Mouse (Mus musculus) kidney, postnatal 0 days (tissue): ENCODE results near the gene Cbx1. TPM values are rescaled to one million over a fixed set of nuclear protein-coding genes. Genes with fewer than 3 reads are reported as not detected.
"Not testable (repeated sequence)": the region's sequence is repeated elsewhere in the genome, so short reads cannot be mapped to it uniquely, and the experiment has no call there.

ENCODE experiments used
- ATAC-seq: fragments of 200-750 bp; cut with Nextera tagmentation; replicated peaks from 2 replicates; pipeline ENCODE4 v1.8.0; 2017; ENCODE audit warnings: low read depth, moderate number of reproducible peaks, moderate TSS enrichment, moderate library complexity; ENCODE audit not compliant: low FRiP score
- DNase-seq: peaks from one replicate; pipeline ENCODE4 v3.0.0-alpha.2; 2016; ENCODE audit warnings: low spot score
- H3K27ac ChIP-seq: fragments of 300-500 bp; sonication (generic); 2 replicates; pipeline ENCODE4 v1.5.1; 2014; ENCODE audit warnings: mild to moderate bottlenecking
- H3K27me3 ChIP-seq: fragments of 300-500 bp; sonication (generic); 2 replicates; pipeline ENCODE4 v1.6.1; 2014; ENCODE audit warnings: low read length, mixed read lengths; ENCODE audit not compliant: insufficient read depth
- H3K36me3 ChIP-seq: fragments of 300-500 bp; sonication (generic); 2 replicates; pipeline ENCODE4 v1.6.1; 2014; ENCODE audit warnings: low read length, mixed read lengths; ENCODE audit not compliant: insufficient read depth
- H3K4me1 ChIP-seq: fragments of 300-500 bp; sonication (generic); replicated peaks from 2 replicates; pipeline ENCODE4 v1.6.1; 2014; ENCODE audit warnings: antibody characterized with exemption, low read length, mixed read lengths; ENCODE audit not compliant: insufficient read depth
- H3K4me2 ChIP-seq: fragments of 300-500 bp; sonication (generic); 2 replicates; pipeline ENCODE4 v1.6.1; 2014; ENCODE audit warnings: mild to moderate bottlenecking, low read length, moderate library complexity, mixed read lengths
- H3K4me3 ChIP-seq: fragments of 300-500 bp; sonication (generic); replicated peaks from 2 replicates; pipeline ENCODE4 v1.5.1; 2014; ENCODE audit warnings: low read depth, low read length
- H3K9ac ChIP-seq: fragments of 300-500 bp; sonication (generic); 2 replicates; pipeline ENCODE4 v1.6.1; 2014; ENCODE audit warnings: low read depth, low read length
- H3K9me3 ChIP-seq: fragments of 300-500 bp; sonication (generic); replicated peaks from 2 replicates; pipeline ENCODE4 v1.6.1; 2016; ENCODE audit warnings: low read length, inconsistent platforms, mixed read lengths
- CTCF ChIP-seq: IDR thresholded peaks from 2 replicates; pipeline ENCODE4 v1.5.1; 2016; ENCODE audit warnings: antibody characterized with exemption, low read depth, mild to moderate bottlenecking, moderate library complexity
- whole genome bisulfite sequencing: fragments of 180-500 bp; shearing (Covaris S2); extraction: QIAGEN DNeasy Blood & Tissue Kit; methylation state at CpG from one replicate; pipeline ENCODE4 v1.1.7; 2014; 5-methylcytosine and 5-hydroxymethylcytosine counted together
- polyA plus RNA-seq: library from polyadenylated mRNA; unstranded; fragments of >200 nt; fragmentation: Nextera tagmentation; extraction: Ambion mirVana; gene quantifications from 2 replicates; pipeline ENCODE4 v1.2.1, GENCODE M21; 2015

Gene Cbx1
- polyA plus RNA-seq, 1 experiment from 2014 or later: 101 TPM

DNA sequence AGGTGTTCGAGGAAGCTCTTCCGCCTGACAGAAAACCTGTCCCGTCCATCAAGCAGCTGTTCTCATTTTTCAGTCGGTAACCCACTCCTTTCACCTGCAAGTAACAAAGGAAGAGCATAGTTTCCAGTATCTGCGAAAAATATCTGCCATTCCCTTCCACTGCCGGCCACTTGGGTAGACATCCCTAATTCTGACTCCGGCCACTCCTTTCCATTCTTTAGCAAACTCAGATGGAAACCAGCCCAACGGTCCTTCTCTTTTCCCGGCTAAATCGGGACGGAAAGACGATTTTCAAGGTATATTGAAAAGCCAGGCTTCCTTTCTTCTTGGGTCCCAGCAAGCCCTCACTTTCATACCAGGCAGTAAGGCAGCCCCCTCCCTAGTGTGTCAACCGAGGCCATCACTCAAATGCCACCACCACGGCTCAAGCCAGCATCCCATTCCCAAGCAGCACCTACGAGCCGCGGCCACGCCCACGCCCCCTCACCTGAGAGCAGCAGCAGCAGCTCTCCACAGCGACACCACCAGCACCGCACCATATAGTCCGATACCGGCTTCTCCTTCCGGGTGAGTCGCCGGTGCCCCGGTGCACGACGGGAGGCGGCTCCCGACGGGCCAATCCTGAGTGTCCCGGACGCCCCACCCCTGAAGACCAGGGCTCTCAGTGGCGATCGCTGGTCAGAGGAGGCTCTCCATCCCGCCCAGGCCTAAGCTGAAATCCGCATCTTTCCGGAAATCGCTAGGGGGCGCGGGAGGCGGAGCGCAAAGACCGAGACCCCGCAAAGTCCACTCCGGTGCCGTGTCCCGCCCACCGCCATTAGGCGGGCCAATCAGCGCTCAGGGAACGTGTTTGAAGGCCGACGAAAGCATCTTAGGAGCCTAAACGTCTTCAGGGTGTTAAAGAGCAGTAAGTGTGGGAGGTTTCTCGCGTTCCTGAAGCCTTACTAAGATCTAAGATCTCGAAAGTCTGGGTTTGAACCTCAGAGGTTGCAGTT is 11.7 kb upstream of the Cbx1 start, which contains the start of gene Snx11:
Gene Snx11 (minus strand): TSS at position 592 of the 995 bp plus-strand sequence.
- peak within 1 kb of the TSS; percentile 64 for H3K4me3 ChIP-seq
- peak within 1 kb of the TSS; percentile 90 for H3K4me2 ChIP-seq
- peaks cover 11% of the 10 kb centered on the region; the same call in 1 of the 2 replicates for H3K36me3 ChIP-seq
- peak within 1 kb of the TSS; percentile 75 for H3K27ac ChIP-seq
- peak within 1 kb of the TSS; percentile 60 for H3K9ac ChIP-seq
- ATAC-seq (peak; percentile 100), DNase-seq (peak; percentile 99)
- no peaks in the 10 kb centered on the region for H3K9me3 ChIP-seq
- WGBS: 1% methylated on average over 59 of the region's 59 CpGs
- TF ChIP-seq CTCF: peak; percentile 84
- H3K4me1 ChIP-seq: peaks cover 7% of the 10 kb centered on the region
- no peaks in the 10 kb centered on the region for H3K27me3 ChIP-seq

DNA sequence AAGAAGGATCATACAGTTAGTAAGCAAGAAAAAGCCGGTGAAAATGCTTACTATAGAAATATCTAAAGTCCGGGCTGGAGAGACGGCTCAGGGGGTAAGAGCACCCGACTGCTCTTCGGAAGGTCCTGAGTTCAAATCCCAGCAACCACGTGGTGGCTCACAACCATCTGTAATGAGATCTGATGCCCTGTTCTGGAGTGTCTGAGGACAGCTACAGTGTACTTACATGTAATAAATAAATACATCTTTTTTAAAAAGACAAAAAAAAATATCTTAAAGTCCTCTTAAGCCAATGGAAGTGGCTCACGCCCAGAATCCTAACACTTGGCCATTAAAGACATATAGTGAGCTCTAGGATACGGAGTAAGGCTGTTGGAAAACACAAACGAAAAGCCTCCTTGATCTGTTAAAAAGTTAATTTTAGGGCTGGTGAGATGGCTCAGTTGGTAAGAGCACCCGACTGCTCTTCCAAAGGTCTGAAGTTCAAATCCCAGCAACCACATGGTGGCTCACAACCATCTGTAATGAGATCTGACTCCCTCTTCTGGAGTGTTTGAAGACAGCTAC is 10.8 kb upstream of the Cbx1 start:
- ATAC-seq, DNase-seq, H3K9me3 ChIP-seq, H3K36me3 ChIP-seq, H3K27me3 ChIP-seq, H3K4me1 ChIP-seq: not testable (repeated sequence)
- Histone ChIP-seq H3K4me2 (peak overlapping the region; percentile 90), H3K27ac (peak overlapping the region; percentile 72), H3K4me3 (peak overlapping the region; percentile 64; the same call in 1 of the 2 replicates), H3K9ac (peak overlapping the region; percentile 33; the same call in 1 of the 2 replicates)
- 68% methylated on average over 10 of the region's 10 CpGs for WGBS

DNA sequence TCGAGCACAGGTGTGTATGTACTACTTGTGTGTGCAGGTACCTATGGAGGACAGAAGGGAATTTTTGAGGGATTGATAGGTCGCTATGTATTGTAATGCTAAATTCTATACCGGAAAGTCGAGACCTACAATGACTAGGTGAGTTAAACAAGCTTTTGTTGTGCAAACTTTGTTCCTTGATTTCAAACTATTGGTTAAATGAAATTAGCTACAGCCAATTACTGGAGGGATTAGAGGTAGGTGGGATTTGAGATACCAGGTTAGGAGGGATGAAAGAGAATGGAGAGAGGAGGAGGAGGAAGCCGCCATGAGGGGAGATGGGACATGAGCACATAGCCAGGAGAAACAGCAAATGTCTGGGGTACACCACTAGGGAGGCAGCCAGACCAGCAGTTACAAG is 8.6 kb upstream of the Cbx1 start:
- Histone ChIP-seq H3K4me1 (peaks cover 7% of the 10 kb centered on the region), H3K4me3 (no peak overlapping the region), H3K36me3 (no peaks in the 10 kb centered on the region), H3K9me3 (no peaks in the 10 kb centered on the region), H3K4me2 (no peak overlapping the region), H3K27me3 (no peaks in the 10 kb centered on the region), H3K27ac (no peak overlapping the region), H3K9ac (no peak overlapping the region)
- WGBS: 75% methylated on average over 5 of the region's 5 CpGs
- ATAC-seq (no peak), DNase-seq (no peak)
- TF ChIP-seq CTCF: no peak

DNA sequence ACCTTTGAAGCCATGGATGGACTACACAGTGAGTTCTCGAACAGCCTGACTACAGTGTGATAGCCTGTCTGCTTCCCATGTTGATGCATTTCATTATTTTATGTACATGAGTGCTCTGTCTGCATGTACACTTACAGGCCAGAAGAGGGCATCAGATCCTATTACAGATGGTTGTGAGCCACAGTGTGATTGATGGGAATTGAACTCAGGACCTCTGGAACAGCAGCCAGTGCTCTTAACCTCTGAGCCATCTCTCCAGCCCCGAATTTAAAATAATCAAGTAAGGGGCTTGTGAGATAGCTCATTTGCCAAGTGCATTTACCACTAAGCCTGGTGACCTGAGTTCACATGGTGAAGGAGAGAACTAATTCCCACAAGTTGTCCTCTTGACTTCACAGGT is 7.5 kb upstream of the Cbx1 start:
- Histone ChIP-seq H3K4me1 (peaks cover 4% of the 10 kb centered on the region), H3K4me2 (no peak overlapping the region), H3K4me3 (no peak overlapping the region), H3K27me3 (no peaks in the 10 kb centered on the region), H3K9me3 (no peaks in the 10 kb centered on the region), H3K27ac (no peak overlapping the region), H3K36me3 (no peaks in the 10 kb centered on the region), H3K9ac (no peak overlapping the region)
- TF ChIP-seq CTCF: peak; percentile 65
- DNase-seq: no peak
- WGBS: 69% methylated on average over 2 of the region's 2 CpGs
- ATAC-seq: no peak

DNA sequence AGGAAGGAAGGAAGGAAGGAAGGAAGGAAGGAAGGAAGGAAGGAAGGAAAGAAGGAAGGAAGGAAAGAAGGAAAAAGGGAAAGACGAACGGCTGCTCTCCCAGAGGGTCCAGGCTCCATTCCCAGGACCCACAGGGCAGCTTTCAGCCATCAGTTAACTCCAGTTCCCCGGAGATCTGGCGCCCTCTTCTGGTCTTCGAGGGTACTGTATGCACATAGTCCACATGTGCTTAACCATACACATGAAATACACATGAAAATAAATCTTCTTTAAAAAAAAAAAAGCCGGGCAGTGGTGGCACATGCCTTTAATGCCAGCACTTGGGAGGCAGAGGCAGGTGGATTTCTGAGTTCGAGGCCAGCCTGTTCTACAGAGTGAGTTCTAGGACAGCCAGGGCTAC is 4.1 kb upstream of the Cbx1 start:
- 17% methylated on average over 7 of the region's 7 CpGs for WGBS
- TF ChIP-seq CTCF: peak; percentile 78
- H3K4me3 ChIP-seq, H3K9me3 ChIP-seq, H3K4me1 ChIP-seq, H3K27ac ChIP-seq, H3K4me2 ChIP-seq, H3K9ac ChIP-seq, H3K36me3 ChIP-seq, ATAC-seq, H3K27me3 ChIP-seq: not testable (repeated sequence)
- DNase-seq: peak; percentile 69

DNA sequence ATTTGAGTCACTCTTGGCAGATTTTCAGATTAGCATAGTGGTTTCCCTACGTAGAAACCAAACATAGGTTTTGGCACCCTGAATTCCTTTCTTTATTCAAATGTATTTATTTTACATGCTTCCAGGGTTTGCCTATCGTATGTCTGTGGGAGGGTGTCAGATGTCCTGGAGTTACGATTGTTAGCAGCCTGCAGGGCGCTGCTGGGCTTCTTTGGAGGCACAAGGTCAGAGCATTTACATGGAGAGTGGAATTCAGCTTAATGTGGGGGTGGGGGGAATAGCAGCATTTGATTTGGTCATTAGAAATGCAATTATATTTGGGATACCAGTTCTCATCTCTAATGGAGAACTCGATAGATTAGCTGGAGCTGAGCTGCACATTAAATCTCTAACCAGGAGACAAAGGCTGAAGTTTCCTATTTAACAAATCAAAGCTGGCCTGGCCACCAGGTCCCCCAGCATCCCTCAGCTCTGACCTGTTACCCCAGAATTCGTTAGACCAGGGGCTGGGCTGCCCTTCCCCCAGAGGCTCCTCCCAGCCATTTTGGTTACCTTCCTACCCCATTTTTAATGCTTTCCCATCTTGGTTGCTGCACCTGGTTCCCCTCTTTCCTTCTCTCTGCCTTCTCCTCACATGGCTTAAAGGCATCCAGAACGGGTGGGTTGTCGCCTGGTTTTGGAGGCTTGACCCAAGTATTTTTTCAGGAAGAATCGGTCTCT is 2.0 kb upstream of the Cbx1 start:
- TF ChIP-seq CTCF: no peak
- Histone ChIP-seq H3K9me3 (no peaks in the 10 kb centered on the region), H3K27me3 (no peaks in the 10 kb centered on the region), H3K4me1 (peaks cover 12% of the 10 kb centered on the region), H3K9ac (no peak overlapping the region), H3K27ac (no peak overlapping the region), H3K4me2 (no peak overlapping the region), H3K4me3 (no peak overlapping the region), H3K36me3 (no peaks in the 10 kb centered on the region)
- no peak for ATAC-seq
- DNase-seq: peak; percentile 64
- 29% methylated on average over 9 of the region's 9 CpGs for WGBS
